Mouse (Mus musculus): ENCODE results near the gene Olfr1461. TPM values are rescaled to one million over a fixed set of nuclear protein-coding genes. Genes with fewer than 3 reads are reported as not detected.

Olfr1461 gene
- polyA plus RNA-seq (2012; rRNA removed): not detected in 2 replicates
- not detected in 2 replicates for polyA plus RNA-seq (2014; fragmentation: Nextera tagmentation; extraction: Ambion mirVana)

DNA sequence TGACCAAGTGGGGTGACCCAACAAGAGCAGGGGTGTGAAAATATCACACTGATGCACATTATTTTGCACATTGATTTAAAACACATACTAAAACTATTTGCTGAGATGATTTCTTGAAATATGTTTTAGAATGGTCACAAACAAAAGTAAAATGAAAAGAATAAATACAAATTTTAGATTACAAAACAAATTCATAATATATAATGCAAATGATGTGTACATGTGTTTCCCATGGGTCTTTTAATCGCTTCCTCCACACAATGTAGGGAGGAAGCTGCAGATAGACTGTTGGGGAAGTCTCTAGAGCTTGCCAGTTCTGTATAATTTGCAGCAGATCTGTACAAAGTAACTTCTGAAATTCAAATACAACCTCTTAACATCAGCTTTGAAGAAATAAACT is at the start of gene Olfr1461:
TSS of gene Olfr1461 (plus strand) at position 301 of the 400 bp plus-strand sequence.
- no peak within 1 kb of the TSS for H3K4me2 ChIP-seq (replicated peaks; ENCODE audit: low read depth, low read length, severe bottlenecking)
- H3K4me1 ChIP-seq (ENCODE audit: control insufficient read depth, insufficient read depth, low read length): no peaks in the 10 kb centered on the region
- no peak for TF ChIP-seq POLR2A (IDR thresholded peaks at IDR 0.05; ENCODE audit: borderline replicate concordance, extremely low read depth, insufficient read depth, insufficient read length)
- no peak within 1 kb of the TSS for H3K27ac ChIP-seq (replicated peaks; ENCODE audit: low read depth, low read length)
- H3K36me3 ChIP-seq (ENCODE audit: control insufficient read depth, insufficient read depth, low read length): no peaks in the 10 kb centered on the region
- no peak within 1 kb of the TSS for H3K4me3 ChIP-seq (replicated peaks; ENCODE audit: low read length)
- H3K9ac ChIP-seq (ENCODE audit: low read depth, low read length, severe bottlenecking): no peak within 1 kb of the TSS
- 45% methylated on average over 1 of the region's 1 CpGs for WGBS
- ATAC-seq (ENCODE audit: low FRiP score, low read depth) (no peak), DNase-seq (ENCODE audit: low spot score) (no peak)
- no peaks in the 10 kb centered on the region for H3K27me3 ChIP-seq (ENCODE audit: control insufficient read depth, insufficient read depth, low read length)
- no peaks in the 10 kb centered on the region for H3K9me3 ChIP-seq (ENCODE audit: control insufficient read depth, low read length)

DNA sequence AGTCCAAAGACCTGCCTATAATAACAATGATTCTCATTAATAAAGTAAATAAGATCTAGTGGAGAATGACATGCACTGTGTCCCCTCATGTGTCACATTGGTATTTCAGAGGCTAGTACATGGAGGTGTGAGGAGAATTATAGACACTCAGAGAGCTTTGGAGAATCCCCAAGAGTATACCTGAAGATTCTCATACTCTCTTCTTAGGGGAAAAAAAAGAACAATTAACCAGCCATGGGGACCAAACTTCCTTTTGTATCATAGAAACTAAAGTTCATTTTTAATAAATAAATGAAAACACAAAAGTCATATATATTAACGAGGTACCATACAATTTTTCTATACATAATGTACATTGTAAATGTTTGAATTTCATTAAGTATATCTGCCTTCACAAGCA is 13.4 kb upstream of the Olfr1461 start, which contains the start of gene Olfr1459:
TSS of gene Olfr1459 (minus strand) at position 101 of the 400 bp plus-strand sequence.
- Histone ChIP-seq H3K9me3 (ENCODE audit: control insufficient read depth, low read length) (peaks cover 13% of the 10 kb centered on the region), H3K36me3 (ENCODE audit: control insufficient read depth, insufficient read depth, low read length) (no peaks in the 10 kb centered on the region), H3K4me2 (replicated peaks; ENCODE audit: low read depth, low read length, severe bottlenecking) (no peak within 1 kb of the TSS), H3K4me1 (ENCODE audit: control insufficient read depth, insufficient read depth, low read length) (no peaks in the 10 kb centered on the region), H3K4me3 (replicated peaks; ENCODE audit: low read length) (no peak within 1 kb of the TSS), H3K27ac (replicated peaks; ENCODE audit: low read depth, low read length) (no peak within 1 kb of the TSS), H3K9ac (ENCODE audit: low read depth, low read length, severe bottlenecking) (no peak within 1 kb of the TSS), H3K27me3 (ENCODE audit: control insufficient read depth, insufficient read depth, low read length) (no peaks in the 10 kb centered on the region)
- 78% methylated on average over 1 of the region's 1 CpGs for WGBS
- no peak for TF ChIP-seq POLR2A (IDR thresholded peaks at IDR 0.05; ENCODE audit: borderline replicate concordance, extremely low read depth, insufficient read depth, insufficient read length)
- DNase-seq (ENCODE audit: low spot score) (no peak), ATAC-seq (ENCODE audit: low FRiP score, low read depth) (no peak)

DNA sequence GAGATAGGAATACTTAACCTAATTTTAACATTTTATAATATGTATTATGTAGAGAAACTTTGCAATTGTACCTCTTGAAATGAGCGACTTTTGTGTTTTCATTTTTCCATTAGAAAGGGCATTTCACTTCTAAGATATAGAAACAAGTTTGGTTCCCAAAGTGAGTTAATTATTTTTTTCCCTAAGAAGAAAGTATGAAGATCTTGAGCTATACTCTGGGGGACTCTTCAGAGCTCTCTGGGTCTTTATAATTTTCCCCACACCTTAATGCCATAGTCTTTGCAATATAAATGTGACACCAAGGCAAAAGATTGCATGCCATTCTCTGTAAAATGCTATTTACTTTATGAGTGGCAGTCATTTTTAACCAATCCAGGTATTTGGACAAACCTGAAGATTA is 22.6 kb downstream of the Olfr1461 start, which contains the start of gene Olfr1462:
TSS of gene Olfr1462 (plus strand) at position 301 of the 400 bp plus-strand sequence.
- DNase-seq (ENCODE audit: low spot score) (no peak), ATAC-seq (ENCODE audit: low FRiP score, low read depth) (no peak)
- Histone ChIP-seq H3K27ac (replicated peaks; ENCODE audit: low read depth, low read length) (no peak within 1 kb of the TSS), H3K4me3 (replicated peaks; ENCODE audit: low read length) (no peak within 1 kb of the TSS), H3K9me3 (ENCODE audit: control insufficient read depth, low read length) (0 out of 2 replicates have a peak, but pooled peaks cover 10% of the 10 kb centered on the region), H3K4me1 (ENCODE audit: control insufficient read depth, insufficient read depth, low read length) (no peaks in the 10 kb centered on the region), H3K4me2 (replicated peaks; ENCODE audit: low read depth, low read length, severe bottlenecking) (no peak within 1 kb of the TSS), H3K9ac (ENCODE audit: low read depth, low read length, severe bottlenecking) (no peak within 1 kb of the TSS), H3K36me3 (ENCODE audit: control insufficient read depth, insufficient read depth, low read length) (no peaks in the 10 kb centered on the region), H3K27me3 (ENCODE audit: control insufficient read depth, insufficient read depth, low read length) (no peaks in the 10 kb centered on the region)
- WGBS: 82% methylated on average over 1 of the region's 1 CpGs
- no peak for TF ChIP-seq POLR2A (IDR thresholded peaks at IDR 0.05; ENCODE audit: borderline replicate concordance, extremely low read depth, insufficient read depth, insufficient read length)

Other genes starting within 250 kb of the Olfr1461 start
- not detected in 2 replicates for gene Olfr1448, start 238.6 kb upstream of the Olfr1461 start, polyA plus RNA-seq (2012; rRNA removed)
- gene Olfr1448, start 238.6 kb upstream of the Olfr1461 start, polyA plus RNA-seq (2014; fragmentation: Nextera tagmentation; extraction: Ambion mirVana): not detected in 2 replicates
- not detected in 2 replicates for gene Olfr1449, start 232.2 kb upstream of the Olfr1461 start, polyA plus RNA-seq (2012; rRNA removed)
- not detected in 2 replicates for gene Olfr1449, start 232.2 kb upstream of the Olfr1461 start, polyA plus RNA-seq (2014; fragmentation: Nextera tagmentation; extraction: Ambion mirVana)
- gene Olfr1450, start 212.7 kb upstream of the Olfr1461 start, polyA plus RNA-seq (2012; rRNA removed): not detected in 2 replicates
- gene Olfr1450, start 212.7 kb upstream of the Olfr1461 start, polyA plus RNA-seq (2014; fragmentation: Nextera tagmentation; extraction: Ambion mirVana): not detected in 2 replicates
- not detected in 2 replicates for gene Olfr1451, start 168.0 kb upstream of the Olfr1461 start, polyA plus RNA-seq (2012; rRNA removed)
- not detected in 2 replicates for gene Olfr1451, start 168.0 kb upstream of the Olfr1461 start, polyA plus RNA-seq (2014; fragmentation: Nextera tagmentation; extraction: Ambion mirVana)
- gene Olfr1453, start 134.7 kb upstream of the Olfr1461 start, polyA plus RNA-seq (2012; rRNA removed): not detected in 2 replicates
- gene Olfr1453, start 134.7 kb upstream of the Olfr1461 start, polyA plus RNA-seq (2014; fragmentation: Nextera tagmentation; extraction: Ambion mirVana): not detected in 2 replicates
- gene Olfr1454, start 102.4 kb upstream of the Olfr1461 start, polyA plus RNA-seq (2012; rRNA removed): not detected in 2 replicates
- gene Olfr1454, start 102.4 kb upstream of the Olfr1461 start, polyA plus RNA-seq (2014; fragmentation: Nextera tagmentation; extraction: Ambion mirVana): not detected in 2 replicates
- not detected in 2 replicates for gene Olfr1457, start 65.1 kb upstream of the Olfr1461 start, polyA plus RNA-seq (2012; rRNA removed)
- not detected in 2 replicates for gene Olfr1457, start 65.1 kb upstream of the Olfr1461 start, polyA plus RNA-seq (2014; fragmentation: Nextera tagmentation; extraction: Ambion mirVana)
- not detected in 2 replicates for gene Olfr1458, start 56.2 kb upstream of the Olfr1461 start, polyA plus RNA-seq (2012; rRNA removed)
- not detected in 2 replicates for gene Olfr1458, start 56.2 kb upstream of the Olfr1461 start, polyA plus RNA-seq (2014; fragmentation: Nextera tagmentation; extraction: Ambion mirVana)
- gene Olfr1459, start 13.5 kb upstream of the Olfr1461 start, polyA plus RNA-seq (2012; rRNA removed): not detected in 2 replicates
- gene Olfr1459, start 13.5 kb upstream of the Olfr1461 start, polyA plus RNA-seq (2014; fragmentation: Nextera tagmentation; extraction: Ambion mirVana): not detected in 2 replicates
- gene Olfr1462, start 22.7 kb downstream of the Olfr1461 start, polyA plus RNA-seq (2012; rRNA removed): not detected in 2 replicates
- gene Olfr1462, start 22.7 kb downstream of the Olfr1461 start, polyA plus RNA-seq (2014; fragmentation: Nextera tagmentation; extraction: Ambion mirVana): not detected in 2 replicates
- not detected in 2 replicates for gene Olfr1463, start 68.3 kb downstream of the Olfr1461 start, polyA plus RNA-seq (2012; rRNA removed)
- gene Olfr1463, start 68.3 kb downstream of the Olfr1461 start, polyA plus RNA-seq (2014; fragmentation: Nextera tagmentation; extraction: Ambion mirVana): not detected in 2 replicates
- not detected in 2 replicates for gene Olfr1465, start 152.5 kb downstream of the Olfr1461 start, polyA plus RNA-seq (2012; rRNA removed)
- not detected in 2 replicates for gene Olfr1465, start 152.5 kb downstream of the Olfr1461 start, polyA plus RNA-seq (2014; fragmentation: Nextera tagmentation; extraction: Ambion mirVana)
- not detected in 2 replicates for gene Olfr1466, start 175.9 kb downstream of the Olfr1461 start, polyA plus RNA-seq (2012; rRNA removed)
- not detected in 2 replicates for gene Olfr1466, start 175.9 kb downstream of the Olfr1461 start, polyA plus RNA-seq (2014; fragmentation: Nextera tagmentation; extraction: Ambion mirVana)
- gene Olfr1467, start 199.2 kb downstream of the Olfr1461 start, polyA plus RNA-seq (2012; rRNA removed): not detected in 2 replicates
- gene Olfr1467, start 199.2 kb downstream of the Olfr1461 start, polyA plus RNA-seq (2014; fragmentation: Nextera tagmentation; extraction: Ambion mirVana): not detected in 2 replicates
- not detected in 2 replicates for gene Olfr1469, start 244.8 kb downstream of the Olfr1461 start, polyA plus RNA-seq (2012; rRNA removed)
- gene Olfr1469, start 244.8 kb downstream of the Olfr1461 start, polyA plus RNA-seq (2014; fragmentation: Nextera tagmentation; extraction: Ambion mirVana): not detected in 2 replicates